Mouse (Mus musculus): Measurements from ENCODE around the gene Samd15. TPM values are rescaled to one million over a fixed set of nuclear protein-coding genes. Genes with fewer than 3 reads are reported as not detected.

Gene Samd15
- polyA plus RNA-seq, 1 experiment from 2014 or later: 1.2 TPM

DNA sequence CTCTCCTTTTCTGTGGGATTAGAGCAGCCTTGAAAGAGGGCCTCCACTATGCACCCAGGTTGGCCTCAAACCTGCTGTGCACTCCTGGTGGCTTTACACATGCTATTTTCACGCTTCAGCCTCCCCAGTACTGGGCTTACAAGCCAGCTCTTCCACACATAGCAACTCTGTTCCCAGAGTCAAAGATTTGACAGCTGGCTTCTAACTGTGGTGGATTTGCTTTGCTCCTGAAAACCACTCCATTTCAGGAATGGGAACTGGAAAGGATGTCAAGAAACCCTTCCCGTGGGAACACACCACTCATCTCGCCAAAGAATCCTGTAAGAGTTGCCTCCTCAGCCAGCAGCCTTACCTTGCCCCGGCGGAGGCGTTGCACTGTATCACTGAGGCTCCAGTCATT lies 54.4 kb downstream of the Samd15 start:
- Histone ChIP-seq H3K4me3 (replicated peaks; ENCODE audit: low read depth, low read length) (no peak overlapping the region), H3K36me3 (ENCODE audit: control insufficient read depth, insufficient read depth, low read length) (peaks cover 95% of the 10 kb centered on the region), H3K9ac (replicated peaks; ENCODE audit: low read length) (no peak overlapping the region), H3K4me2 (ENCODE audit: low read length) (no peak overlapping the region), H3K9me3 (ENCODE audit: control insufficient read depth, low read length) (no peaks in the 10 kb centered on the region), H3K4me1 (ENCODE audit: control insufficient read depth, insufficient read depth, low read length) (no peaks in the 10 kb centered on the region), H3K27me3 (ENCODE audit: control insufficient read depth, insufficient read depth, low read length) (no peaks in the 10 kb centered on the region), H3K27ac (replicated peaks; ENCODE audit: low read depth, low read length) (no peak overlapping the region)
- ATAC-seq (ENCODE audit: low FRiP score, low TSS enrichment) (no peak), DNase-seq (no peak)
- 93% methylated on average over 6 of the region's 6 CpGs for WGBS

DNA sequence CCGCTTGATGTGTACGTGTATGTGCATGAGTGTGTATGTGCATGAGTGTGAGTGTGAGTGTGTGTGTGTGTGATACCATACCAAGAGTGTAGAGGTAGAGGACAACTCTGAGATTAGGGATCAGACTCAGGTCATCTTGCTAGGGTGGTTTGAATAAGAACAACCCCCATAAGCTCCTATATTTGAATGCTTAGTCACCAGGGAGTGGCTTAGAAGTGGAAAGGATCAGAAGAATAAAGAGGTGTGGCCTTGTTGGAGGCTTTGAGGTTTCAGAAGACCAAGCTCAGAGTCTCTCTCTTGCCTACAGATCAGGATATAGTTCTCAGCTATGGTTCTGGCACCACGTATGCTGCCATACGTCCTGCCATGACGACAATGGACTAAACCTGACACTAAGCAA lies 57.1 kb downstream of the Samd15 start:
- Histone ChIP-seq H3K4me3 (replicated peaks; ENCODE audit: low read depth, low read length) (no peak overlapping the region), H3K9me3 (ENCODE audit: control insufficient read depth, low read length) (no peaks in the 10 kb centered on the region), H3K27me3 (ENCODE audit: control insufficient read depth, insufficient read depth, low read length) (no peaks in the 10 kb centered on the region), H3K9ac (replicated peaks; ENCODE audit: low read length) (no peak overlapping the region), H3K4me2 (ENCODE audit: low read length) (no peak overlapping the region), H3K4me1 (ENCODE audit: control insufficient read depth, insufficient read depth, low read length) (no peaks in the 10 kb centered on the region), H3K36me3 (ENCODE audit: control insufficient read depth, insufficient read depth, low read length) (peaks cover 91% of the 10 kb centered on the region), H3K27ac (replicated peaks; ENCODE audit: low read depth, low read length) (no peak overlapping the region)
- ATAC-seq (ENCODE audit: low FRiP score, low TSS enrichment): no peak
- WGBS: 96% methylated on average over 5 of the region's 5 CpGs
- DNase-seq: no peak

DNA sequence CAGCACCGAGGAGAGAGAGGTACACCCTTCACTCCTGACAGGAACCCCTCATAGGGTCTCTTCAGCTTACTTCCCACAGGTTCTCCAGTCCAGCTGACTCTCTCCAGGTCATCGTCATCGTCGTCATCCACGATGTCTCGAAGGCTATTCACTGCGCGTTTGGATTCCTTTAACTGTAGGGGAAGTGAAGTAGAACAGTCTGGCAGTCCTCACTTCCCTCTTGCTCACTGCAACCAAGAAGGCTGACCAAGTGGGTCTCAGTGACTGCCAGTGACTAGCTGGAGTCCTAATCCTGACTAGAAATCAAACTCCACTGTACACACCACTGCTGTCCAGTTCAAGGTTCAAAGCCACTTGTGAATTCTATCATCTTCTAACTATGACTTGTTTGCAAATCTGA lies 61.0 kb downstream of the Samd15 start:
- Histone ChIP-seq H3K4me2 (ENCODE audit: low read length) (no peak overlapping the region), H3K4me1 (ENCODE audit: control insufficient read depth, insufficient read depth, low read length) (peaks cover 8% of the 10 kb centered on the region; the same call in 1 of the 2 replicates), H3K9ac (replicated peaks; ENCODE audit: low read length) (no peak overlapping the region), H3K27ac (replicated peaks; ENCODE audit: low read depth, low read length) (no peak overlapping the region), H3K9me3 (ENCODE audit: control insufficient read depth, low read length) (no peaks in the 10 kb centered on the region), H3K4me3 (replicated peaks; ENCODE audit: low read depth, low read length) (no peak overlapping the region), H3K36me3 (ENCODE audit: control insufficient read depth, insufficient read depth, low read length) (peaks cover 74% of the 10 kb centered on the region), H3K27me3 (ENCODE audit: control insufficient read depth, insufficient read depth, low read length) (no peaks in the 10 kb centered on the region)
- DNase-seq: no peak
- 96% methylated on average over 8 of the region's 8 CpGs for WGBS
- no peak for ATAC-seq (ENCODE audit: low FRiP score, low TSS enrichment)

Other genes starting within 250 kb of the Samd15 start
- gene Zdhhc22, start 209.3 kb upstream of the Samd15 start, polyA plus RNA-seq (2014; fragmentation: Nextera tagmentation; extraction: Ambion mirVana): 9.0 and 10.7 TPM in 2 replicates
- 9.1 and 13.5 TPM in 2 replicates for gene Tmem63c, start 178.4 kb upstream of the Samd15 start, polyA plus RNA-seq (2014; fragmentation: Nextera tagmentation; extraction: Ambion mirVana)
- 3.8 and 5.1 TPM in 2 replicates for gene Ngb, start 97.2 kb upstream of the Samd15 start, polyA plus RNA-seq (2014; fragmentation: Nextera tagmentation; extraction: Ambion mirVana)
- gene Gstz1, start 52.6 kb upstream of the Samd15 start, polyA plus RNA-seq (2014; fragmentation: Nextera tagmentation; extraction: Ambion mirVana): 29.9 and 30.8 TPM in 2 replicates
- gene Pomt2, start 51.8 kb upstream of the Samd15 start, polyA plus RNA-seq (2014; fragmentation: Nextera tagmentation; extraction: Ambion mirVana): 12.2 and 16.6 TPM in 2 replicates
- 6.5 and 6.9 TPM in 2 replicates for gene Tmed8, start 731 bp downstream of the Samd15 start, polyA plus RNA-seq (2014; fragmentation: Nextera tagmentation; extraction: Ambion mirVana)
- 0.81 and 1.0 TPM in 2 replicates for gene Noxred1, start 39.0 kb downstream of the Samd15 start, polyA plus RNA-seq (2014; fragmentation: Nextera tagmentation; extraction: Ambion mirVana)
- 60.6 and 70.1 TPM in 2 replicates for gene Vipas39, start 66.5 kb downstream of the Samd15 start, polyA plus RNA-seq (2014; fragmentation: Nextera tagmentation; extraction: Ambion mirVana)
- gene Ahsa1, start 66.8 kb downstream of the Samd15 start, polyA plus RNA-seq (2014; fragmentation: Nextera tagmentation; extraction: Ambion mirVana): 176 and 180 TPM in 2 replicates
- gene Ism2, start 100.0 kb downstream of the Samd15 start, polyA plus RNA-seq (2014; fragmentation: Nextera tagmentation; extraction: Ambion mirVana): 0.75 and 1.0 TPM in 2 replicates
- gene Sptlc2, start 188.6 kb downstream of the Samd15 start, polyA plus RNA-seq (2014; fragmentation: Nextera tagmentation; extraction: Ambion mirVana): 58.0 and 69.0 TPM in 2 replicates
- gene Slirp, start 244.2 kb downstream of the Samd15 start, polyA plus RNA-seq (2014; fragmentation: Nextera tagmentation; extraction: Ambion mirVana): 228 and 258 TPM in 2 replicates
- gene Alkbh1, start 244.3 kb downstream of the Samd15 start, polyA plus RNA-seq (2014; fragmentation: Nextera tagmentation; extraction: Ambion mirVana): 35.0 and 42.9 TPM in 2 replicates

Measured in midbrain, embryonic 14.5 days (tissue).